Mouse (Mus musculus): ENCODE results near the gene Hmcn2. TPM values are rescaled to one million over a fixed set of nuclear protein-coding genes. Genes with fewer than 3 reads are reported as not detected.

Gene Hmcn2
- polyA plus RNA-seq, 1 experiment from 2014 or later: 0.18 TPM

GRCm38 (mm10) chr2:31449902-31450301, 135.7 kb downstream of the Hmcn2 start:
- H3K27ac ChIP-seq (ENCODE audit: low read length): no peak overlapping the region
- no peaks in the 10 kb centered on the region for H3K27me3 ChIP-seq (ENCODE audit: control insufficient read depth, insufficient read depth, low read depth, low read length)
- H3K9ac ChIP-seq (ENCODE audit: low read depth, low read length): no peak overlapping the region
- no peak for ATAC-seq
- 95% methylated on average over 4 of the region's 4 CpGs for WGBS
- no peaks in the 10 kb centered on the region for H3K9me3 ChIP-seq (replicated peaks; ENCODE audit: control insufficient read depth, low read length, poor library complexity, severe bottlenecking)
- H3K36me3 ChIP-seq (ENCODE audit: control insufficient read depth, insufficient read depth, low read length): no peaks in the 10 kb centered on the region
- no peak overlapping the region for H3K4me3 ChIP-seq (ENCODE audit: low read depth, low read length)
- H3K4me1 ChIP-seq (ENCODE audit: control insufficient read depth, insufficient read depth, low read length): peaks cover 7% of the 10 kb centered on the region; the same call in 1 of the 2 replicates
- no peak overlapping the region for H3K4me2 ChIP-seq (ENCODE audit: low read length)

GRCm38 (mm10) chr2:31450661-31451060, 136.4 kb downstream of the Hmcn2 start:
- Histone ChIP-seq H3K36me3 (ENCODE audit: control insufficient read depth, insufficient read depth, low read length) (no peaks in the 10 kb centered on the region), H3K27me3 (ENCODE audit: control insufficient read depth, insufficient read depth, low read depth, low read length) (no peaks in the 10 kb centered on the region), H3K4me1 (ENCODE audit: control insufficient read depth, insufficient read depth, low read length) (peaks cover 7% of the 10 kb centered on the region; the same call in 1 of the 2 replicates), H3K9ac (ENCODE audit: low read depth, low read length) (no peak overlapping the region), H3K9me3 (replicated peaks; ENCODE audit: control insufficient read depth, low read length, poor library complexity, severe bottlenecking) (no peaks in the 10 kb centered on the region), H3K4me3 (ENCODE audit: low read depth, low read length) (no peak overlapping the region), H3K27ac (ENCODE audit: low read length) (no peak overlapping the region), H3K4me2 (ENCODE audit: low read length) (no peak overlapping the region)
- no peak for ATAC-seq
- WGBS: 30% methylated on average over 3 of the region's 3 CpGs

DNA sequence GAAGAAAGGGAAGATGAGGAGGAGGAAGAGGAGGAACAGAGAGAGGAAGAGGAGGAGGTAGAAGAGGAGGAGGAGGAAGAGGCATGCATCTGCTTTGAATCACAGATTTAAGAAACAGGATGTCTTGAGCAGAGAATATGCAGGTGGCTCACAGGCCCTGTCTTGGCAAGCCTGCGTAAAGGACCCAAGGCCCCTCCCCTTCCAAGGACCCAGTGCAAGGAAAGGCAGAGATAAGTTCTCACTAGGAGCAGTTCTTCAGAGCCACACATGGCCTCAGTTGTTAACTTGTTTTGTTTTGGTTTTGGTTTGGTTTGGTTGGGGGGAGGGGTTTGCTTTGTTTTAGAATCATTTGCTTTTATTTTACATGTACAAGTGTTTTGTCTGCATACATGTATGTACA, 137.3 kb downstream of the Hmcn2 start:
- peaks cover 7% of the 10 kb centered on the region; the same call in 1 of the 2 replicates for H3K4me1 ChIP-seq (ENCODE audit: control insufficient read depth, insufficient read depth, low read length)
- no peaks in the 10 kb centered on the region for H3K36me3 ChIP-seq (ENCODE audit: control insufficient read depth, insufficient read depth, low read length)
- no peaks in the 10 kb centered on the region for H3K9me3 ChIP-seq (replicated peaks; ENCODE audit: control insufficient read depth, low read length, poor library complexity, severe bottlenecking)
- WGBS: 73% methylated on average over 1 of the region's 1 CpGs
- no peak overlapping the region for H3K27ac ChIP-seq (ENCODE audit: low read length)
- ATAC-seq: no peak
- no peak overlapping the region for H3K9ac ChIP-seq (ENCODE audit: low read depth, low read length)
- no peaks in the 10 kb centered on the region for H3K27me3 ChIP-seq (ENCODE audit: control insufficient read depth, insufficient read depth, low read depth, low read length)
- H3K4me2 ChIP-seq (ENCODE audit: low read length): no peak overlapping the region
- no peak overlapping the region for H3K4me3 ChIP-seq (ENCODE audit: low read depth, low read length)

DNA sequence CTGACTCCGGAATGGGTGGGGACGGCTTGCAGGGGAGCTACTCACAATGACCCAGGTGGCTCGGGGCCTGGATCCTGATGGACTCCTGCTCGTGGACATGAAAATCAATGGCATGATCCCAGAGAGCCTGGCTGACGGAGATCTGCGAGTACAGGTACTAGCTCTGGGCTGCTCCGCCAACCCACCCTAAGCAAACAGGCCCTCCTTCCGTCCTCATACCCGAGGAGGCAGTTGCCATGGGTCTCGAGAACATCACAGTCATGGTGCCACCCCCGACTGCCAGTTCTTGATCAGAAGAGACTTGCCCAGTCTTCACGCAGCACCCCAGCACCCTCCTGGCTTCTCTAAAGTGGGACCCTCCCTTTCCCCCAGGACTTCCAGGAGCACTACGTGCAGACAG, 138.8 kb downstream of the Hmcn2 start:
- 83% methylated on average over 13 of the region's 13 CpGs for WGBS
- H3K4me1 ChIP-seq (ENCODE audit: control insufficient read depth, insufficient read depth, low read length): peaks cover 7% of the 10 kb centered on the region; the same call in 1 of the 2 replicates
- no peak overlapping the region for H3K27ac ChIP-seq (ENCODE audit: low read length)
- H3K9ac ChIP-seq (ENCODE audit: low read depth, low read length): no peak overlapping the region
- no peak overlapping the region for H3K4me3 ChIP-seq (ENCODE audit: low read depth, low read length)
- H3K27me3 ChIP-seq (ENCODE audit: control insufficient read depth, insufficient read depth, low read depth, low read length): no peaks in the 10 kb centered on the region
- no peaks in the 10 kb centered on the region for H3K9me3 ChIP-seq (replicated peaks; ENCODE audit: control insufficient read depth, low read length, poor library complexity, severe bottlenecking)
- no peak overlapping the region for H3K4me2 ChIP-seq (ENCODE audit: low read length)
- no peaks in the 10 kb centered on the region for H3K36me3 ChIP-seq (ENCODE audit: control insufficient read depth, insufficient read depth, low read length)
- ATAC-seq: no peak

GRCm38 (mm10) chr2:31453559-31454177, 139.5 kb downstream of the Hmcn2 start:
- peaks cover 7% of the 10 kb centered on the region; the same call in 1 of the 2 replicates for H3K4me1 ChIP-seq (ENCODE audit: control insufficient read depth, insufficient read depth, low read length)
- no peak overlapping the region for H3K9ac ChIP-seq (ENCODE audit: low read depth, low read length)
- H3K4me2 ChIP-seq (ENCODE audit: low read length): no peak overlapping the region
- H3K27me3 ChIP-seq (ENCODE audit: control insufficient read depth, insufficient read depth, low read depth, low read length): peaks cover 5% of the 10 kb centered on the region
- no peak for ATAC-seq
- H3K27ac ChIP-seq (ENCODE audit: low read length): no peak overlapping the region
- no peaks in the 10 kb centered on the region for H3K9me3 ChIP-seq (replicated peaks; ENCODE audit: control insufficient read depth, low read length, poor library complexity, severe bottlenecking)
- 37% methylated on average over 11 of the region's 11 CpGs for WGBS
- no peak overlapping the region for H3K4me3 ChIP-seq (ENCODE audit: low read depth, low read length)
- H3K36me3 ChIP-seq (ENCODE audit: control insufficient read depth, insufficient read depth, low read length): no peaks in the 10 kb centered on the region

GRCm38 (mm10) chr2:31454280-31454679, 140.1 kb downstream of the Hmcn2 start:
- H3K36me3 ChIP-seq (ENCODE audit: control insufficient read depth, insufficient read depth, low read length): no peaks in the 10 kb centered on the region
- no peak for ATAC-seq
- WGBS: 65% methylated on average over 8 of the region's 8 CpGs

DNA sequence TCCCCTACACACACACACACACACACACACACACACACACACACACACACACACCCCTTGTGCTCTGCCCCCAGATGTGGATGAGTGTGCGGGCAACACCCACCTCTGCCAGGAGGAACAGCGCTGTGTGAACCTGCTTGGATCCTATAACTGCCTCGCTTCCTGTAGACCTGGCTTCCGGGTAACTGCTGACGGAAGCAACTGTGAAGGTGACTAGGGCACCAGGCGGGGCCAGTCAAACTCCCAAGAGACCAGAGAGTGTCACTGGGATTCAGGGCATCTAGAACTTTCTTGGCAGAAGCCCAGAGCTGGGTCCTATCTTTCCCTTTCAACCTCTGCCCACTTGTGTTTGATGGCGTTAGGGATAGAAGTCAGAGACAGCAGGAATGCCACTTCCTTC, 141.2 kb downstream of the Hmcn2 start:
- Histone ChIP-seq H3K27me3 (ENCODE audit: control insufficient read depth, insufficient read depth, low read depth, low read length) (peaks cover 20% of the 10 kb centered on the region), H3K4me2 (ENCODE audit: low read length) (no peak overlapping the region), H3K9ac (ENCODE audit: low read depth, low read length) (no peak overlapping the region), H3K27ac (ENCODE audit: low read length) (no peak overlapping the region), H3K4me3 (ENCODE audit: low read depth, low read length) (no peak overlapping the region), H3K4me1 (ENCODE audit: control insufficient read depth, insufficient read depth, low read length) (0 out of 2 replicates have a peak, but pooled peaks cover 2% of the 10 kb centered on the region), H3K36me3 (ENCODE audit: control insufficient read depth, insufficient read depth, low read length) (no peaks in the 10 kb centered on the region), H3K9me3 (replicated peaks; ENCODE audit: control insufficient read depth, low read length, poor library complexity, severe bottlenecking) (no peaks in the 10 kb centered on the region)
- no peak for ATAC-seq
- 89% methylated on average over 7 of the region's 7 CpGs for WGBS

More at GRCm38 (mm10) chr2:31454280-31454679, 140.1 kb downstream of the Hmcn2 start:
- Histone ChIP-seq H3K4me3 (ENCODE audit: low read depth, low read length) (no peak overlapping the region), H3K9ac (ENCODE audit: low read depth, low read length) (no peak overlapping the region), H3K4me2 (ENCODE audit: low read length) (no peak overlapping the region), H3K4me1 (ENCODE audit: control insufficient read depth, insufficient read depth, low read length) (peaks cover 2% of the 10 kb centered on the region; the same call in 1 of the 2 replicates), H3K9me3 (replicated peaks; ENCODE audit: control insufficient read depth, low read length, poor library complexity, severe bottlenecking) (no peaks in the 10 kb centered on the region), H3K27me3 (ENCODE audit: control insufficient read depth, insufficient read depth, low read depth, low read length) (peaks cover 11% of the 10 kb centered on the region), H3K27ac (ENCODE audit: low read length) (no peak overlapping the region)

GRCm38 (mm10) chr2:31458460-31458859, 144.2 kb downstream of the Hmcn2 start:
- Histone ChIP-seq H3K27ac (ENCODE audit: low read length) (no peak overlapping the region), H3K4me3 (ENCODE audit: low read depth, low read length) (no peak overlapping the region), H3K9me3 (replicated peaks; ENCODE audit: control insufficient read depth, low read length, poor library complexity, severe bottlenecking) (no peaks in the 10 kb centered on the region), H3K4me1 (ENCODE audit: control insufficient read depth, insufficient read depth, low read length) (0 out of 2 replicates have a peak, but pooled peaks cover 2% of the 10 kb centered on the region), H3K4me2 (ENCODE audit: low read length) (no peak overlapping the region), H3K9ac (ENCODE audit: low read depth, low read length) (no peak overlapping the region), H3K36me3 (ENCODE audit: control insufficient read depth, insufficient read depth, low read length) (no peaks in the 10 kb centered on the region), H3K27me3 (ENCODE audit: control insufficient read depth, insufficient read depth, low read depth, low read length) (peaks cover 26% of the 10 kb centered on the region)
- WGBS: 49% methylated on average over 5 of the region's 5 CpGs
- no peak for ATAC-seq
